Mouse (Mus musculus) C2C12 (cell line): ENCODE measurements around the gene Kcnt2.

Source experiments
- CEBPB ChIP-seq: IDR thresholded peaks from one replicate; pipeline ENCODE4 v1.6.1; 2011; ENCODE audit warnings: low read depth, mild to moderate bottlenecking, control low read depth, moderate library complexity
- CTCF ChIP-seq: IDR thresholded peaks from one replicate; pipeline ENCODE4 v1.5.1; 2011; ENCODE audit not compliant: control insufficient read depth, insufficient read depth, insufficient read length
- MAX ChIP-seq: IDR thresholded peaks from one replicate; pipeline ENCODE4 v1.6.1; 2011; ENCODE audit warnings: mild to moderate bottlenecking, control low read depth
- MYOD1 ChIP-seq: IDR thresholded peaks from one replicate; pipeline ENCODE4 v1.6.1; 2011; ENCODE audit warnings: low read depth; ENCODE audit not compliant: control insufficient read depth, insufficient read length
- USF1 ChIP-seq: IDR thresholded peaks from one replicate; pipeline ENCODE4 v1.6.1; 2011; ENCODE audit warnings: low read depth, mild to moderate bottlenecking, control low read depth, moderate library complexity

GRCm38 (mm10) chr1:140660751-140661403, 414.9 kb downstream of the Kcnt2 start:
- TF ChIP-seq CTCF: no peak
- no peak for TF ChIP-seq MYOD1
- no peak for TF ChIP-seq USF1
- no peak for TF ChIP-seq MAX
- TF ChIP-seq CEBPB: no peak
